Mouse (Mus musculus) NIH3T3 (cell line): ENCODE measurements around the gene Rabepk.
"Not testable (repeated sequence)": the region's sequence is repeated elsewhere in the genome, so short reads cannot be mapped to it uniquely, and the experiment has no call there.

Experiments
- DNase-seq: peaks from one replicate; pipeline ENCODE4 v3.0.0-alpha.2; 2012; ENCODE audit warnings: low read depth

The Rabepk gene

GRCm38 (mm10) chr2:34799357-34800256, at the start of gene Rabepk:
Rabepk (minus strand) TSS chr2:34799912.
- DNase-seq, result peak; percentile 91

GRCm38 (mm10) chr2:34847702-34848101, 48.0 kb upstream of the Rabepk start:
- no peak for DNase-seq

- peak; percentile 11 for DNase-seq
Observed at GRCm38 (mm10) chr2:34843211-34843939, 43.7 kb upstream of the Rabepk start.

- DNase-seq, result peak; percentile 73
Observed at GRCm38 (mm10) chr2:34841706-34842105, 42.0 kb upstream of the Rabepk start.

GRCm38 (mm10) chr2:34840143-34840542, 40.4 kb upstream of the Rabepk start:
- DNase-seq, result peak; percentile 19

- no peak for DNase-seq
Observed at GRCm38 (mm10) chr2:34835669-34836068, 36.0 kb upstream of the Rabepk start.

- no peak for DNase-seq
Observed at GRCm38 (mm10) chr2:34833624-34834023, 33.9 kb upstream of the Rabepk start.

GRCm38 (mm10) chr2:34832766-34833457, 33.2 kb upstream of the Rabepk start, which contains the start of gene Gm34653:
Gm34653 (plus strand) TSS chr2:34833007.
- peak; percentile 27 for DNase-seq

GRCm38 (mm10) chr2:34830066-34830465, 30.4 kb upstream of the Rabepk start:
- DNase-seq, result not testable (repeated sequence)

GRCm38 (mm10) chr2:34828026-34828425, 28.3 kb upstream of the Rabepk start:
- no peak for DNase-seq

GRCm38 (mm10) chr2:34827591-34827990, 27.9 kb upstream of the Rabepk start:
- DNase-seq, result no peak

- peak; percentile 14 for DNase-seq
Observed at GRCm38 (mm10) chr2:34826460-34827231, 26.9 kb upstream of the Rabepk start.

GRCm38 (mm10) chr2:34825827-34826459, 26.2 kb upstream of the Rabepk start, which contains the start of gene Fbxw2:
Fbxw2 (minus strand) TSS chr2:34826311.
- peak; percentile 96 for DNase-seq

GRCm38 (mm10) chr2:34818492-34818891, 18.8 kb upstream of the Rabepk start:
- DNase-seq, result no peak

- not testable (repeated sequence) for DNase-seq
Observed at GRCm38 (mm10) chr2:34815893-34816292, 16.2 kb upstream of the Rabepk start.

GRCm38 (mm10) chr2:34812706-34813105, 13.0 kb upstream of the Rabepk start:
- no peak for DNase-seq

GRCm38 (mm10) chr2:34810775-34811174, 11.1 kb upstream of the Rabepk start:
- DNase-seq, result no peak

GRCm38 (mm10) chr2:34809568-34809967, 9.9 kb upstream of the Rabepk start:
- no peak for DNase-seq

GRCm38 (mm10) chr2:34808057-34808456, 8.3 kb upstream of the Rabepk start:
- no peak for DNase-seq

- DNase-seq, result no peak
Observed at GRCm38 (mm10) chr2:34805364-34805950, 5.7 kb upstream of the Rabepk start.

- DNase-seq, result no peak
Observed at GRCm38 (mm10) chr2:34804815-34805214, 5.1 kb upstream of the Rabepk start.
